Mouse (Mus musculus) adrenal gland, adult 8-10 months (tissue): ENCODE data around the gene Ermp1. TPM values are rescaled to one million over a fixed set of nuclear protein-coding genes. Genes with fewer than 3 reads are reported as not detected.

Experiments
- DNase-seq: peaks from one replicate; pipeline ENCODE4 v3.0.0; 2022
- total RNA-seq, 4 experiments: library from RNA; stranded (reverse); gene quantifications; 2 replicates each; pipeline ENCODE4 v1.2.4; 2022

Ermp1 gene
- total RNA-seq, 4 experiments from 2014 or later = 50.7 to 68.4 (median 58.3) TPM

- no peak for DNase-seq
These were observed 12.9 kb upstream of the Ermp1 start for GRCm38 (mm10) chr19:29660835-29661764.

GRCm38 (mm10) chr19:29659705-29660104 is 11.5 kb upstream of the Ermp1 start:
- no peak for DNase-seq

GRCm38 (mm10) chr19:29658836-29659235 is 10.6 kb upstream of the Ermp1 start:
- no peak for DNase-seq

- no peak for DNase-seq
These were observed 9.3 kb upstream of the Ermp1 start for GRCm38 (mm10) chr19:29657558-29657957.

- DNase-seq = no peak
These were observed 8.8 kb upstream of the Ermp1 start for GRCm38 (mm10) chr19:29657033-29657432.

- DNase-seq = no peak
These were observed 8.4 kb upstream of the Ermp1 start for GRCm38 (mm10) chr19:29656620-29657019.

GRCm38 (mm10) chr19:29656029-29656428 is 7.8 kb upstream of the Ermp1 start:
- DNase-seq = no peak

GRCm38 (mm10) chr19:29655148-29655547 is 6.9 kb upstream of the Ermp1 start:
- DNase-seq = no peak

GRCm38 (mm10) chr19:29653768-29654265 is 5.6 kb upstream of the Ermp1 start:
- DNase-seq = no peak

GRCm38 (mm10) chr19:29649683-29650082 is 1.5 kb upstream of the Ermp1 start:
- no peak for DNase-seq

- no peak for DNase-seq
These were observed 317 bp upstream of the Ermp1 start for GRCm38 (mm10) chr19:29648550-29648914.

GRCm38 (mm10) chr19:29644747-29645146 is 3.5 kb downstream of the Ermp1 start:
- no peak for DNase-seq

- DNase-seq = no peak
These were observed 4.9 kb downstream of the Ermp1 start for GRCm38 (mm10) chr19:29643194-29643922.

- no peak for DNase-seq
These were observed 6.0 kb downstream of the Ermp1 start for GRCm38 (mm10) chr19:29642211-29642610.

- no peak for DNase-seq
These were observed 6.7 kb downstream of the Ermp1 start for GRCm38 (mm10) chr19:29641510-29641909.

GRCm38 (mm10) chr19:29641055-29641454 is 7.2 kb downstream of the Ermp1 start:
- DNase-seq = peak; percentile 34

- DNase-seq = no peak
These were observed 36.1 kb downstream of the Ermp1 start for GRCm38 (mm10) chr19:29612102-29612501.

GRCm38 (mm10) chr19:29610907-29611306 is 37.3 kb downstream of the Ermp1 start:
- no peak for DNase-seq

GRCm38 (mm10) chr19:29608212-29608611 is 40.0 kb downstream of the Ermp1 start:
- DNase-seq = no peak

- DNase-seq = no peak
These were observed 40.7 kb downstream of the Ermp1 start for GRCm38 (mm10) chr19:29607521-29607920.

- no peak for DNase-seq
These were observed 43.6 kb downstream of the Ermp1 start for GRCm38 (mm10) chr19:29604653-29605052.

GRCm38 (mm10) chr19:29603548-29604353 is 44.5 kb downstream of the Ermp1 start:
- no peak for DNase-seq

- no peak for DNase-seq
These were observed 49.2 kb downstream of the Ermp1 start for GRCm38 (mm10) chr19:29598981-29599380.
